Mouse (Mus musculus): ENCODE data around the gene Uri1. TPM values are rescaled to one million over a fixed set of nuclear protein-coding genes. Genes with fewer than 3 reads are reported as not detected.

Gene Uri1
- polyA plus RNA-seq (2015; fragmentation: Nextera tagmentation; extraction: Ambion mirVana), result 35.5 and 38.3 TPM in 2 replicates

DNA sequence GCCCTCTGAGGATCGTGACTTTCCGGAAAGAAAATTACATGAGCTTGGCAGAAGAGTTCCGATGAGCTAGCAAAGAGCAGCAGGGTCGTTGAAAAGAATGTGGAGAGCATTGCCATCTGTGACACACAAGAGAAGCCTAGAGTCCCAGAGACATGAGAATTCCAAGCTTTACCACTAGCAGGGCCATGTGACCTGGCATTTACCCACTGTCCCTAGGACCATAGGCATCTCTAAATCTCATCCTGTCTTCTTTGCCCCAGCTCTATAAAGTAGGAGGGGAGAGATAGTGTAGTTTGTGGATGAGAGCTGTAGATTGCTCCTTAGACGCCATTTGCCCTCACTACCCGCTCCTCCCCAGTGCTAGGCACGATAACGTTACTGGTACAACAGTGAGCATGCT is at the start of gene Uri1:
Gene Uri1, minus strand, starts transcription at position 101 of the 400 bp plus-strand sequence.

Other genes with a start within 250 kb of the Uri1 start
- gene Zfp536, start 249.9 kb downstream of the Uri1 start, polyA plus RNA-seq (2015; fragmentation: Nextera tagmentation; extraction: Ambion mirVana), result 16.1 and 20.1 TPM in 2 replicates
- 18.2 and 19.4 TPM in 2 replicates for gene Ccne1, start 84.0 kb upstream of the Uri1 start, polyA plus RNA-seq (2015; fragmentation: Nextera tagmentation; extraction: Ambion mirVana)
- gene 1600014C10Rik, start 159.7 kb upstream of the Uri1 start, polyA plus RNA-seq (2015; fragmentation: Nextera tagmentation; extraction: Ambion mirVana), result 29.1 and 31.2 TPM in 2 replicates
- 0.79 and 0.99 TPM in 2 replicates for gene Plekhf1, start 204.5 kb upstream of the Uri1 start, polyA plus RNA-seq (2015; fragmentation: Nextera tagmentation; extraction: Ambion mirVana)
- gene Pop4, start 247.9 kb upstream of the Uri1 start, polyA plus RNA-seq (2015; fragmentation: Nextera tagmentation; extraction: Ambion mirVana), result 58.2 and 60.5 TPM in 2 replicates